Mouse (Mus musculus) G1E (cell line): ENCODE measurements around the gene Trem1.
A peak's percentile ranks its signal among the peaks of the same experiment; 100 is the strongest.

Experiments
- CTCF ChIP-seq: IDR thresholded peaks from 2 replicates; pipeline ENCODE4 v1.5.1; 2012; ENCODE audit warnings: low read depth, low read length, inconsistent platforms, mixed read lengths
- GATA1 ChIP-seq: IDR thresholded peaks from 2 replicates; pipeline ENCODE4 v1.6.1; 2012; ENCODE audit warnings: borderline replicate concordance, low read length, inconsistent platforms, mixed read lengths

DNA sequence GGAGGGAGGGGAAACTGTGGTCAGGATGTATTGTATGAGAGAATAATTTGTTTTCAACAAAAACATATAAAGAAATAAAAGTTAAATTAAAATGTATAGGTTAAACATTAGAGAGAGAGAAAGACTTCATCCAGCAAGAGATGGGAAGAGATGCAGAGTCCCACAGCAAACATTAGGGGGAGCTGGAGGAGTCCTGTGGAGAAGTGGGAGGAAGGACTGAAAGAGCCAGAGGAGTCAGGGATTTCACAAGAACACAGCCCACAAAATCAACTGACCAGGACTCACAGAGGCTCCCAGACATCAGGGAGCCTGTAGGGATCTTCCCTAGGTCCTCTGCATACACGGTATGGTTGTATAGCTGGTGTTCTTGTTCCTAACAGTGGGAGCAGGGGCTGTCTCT is 54.2 kb downstream of the Trem1 start:
- TF ChIP-seq GATA1 (no peak), CTCF (0 out of 2 replicates have a peak, but pooled peaks have one; percentile 20)
